ENCODE assay signal across 9 mouse cellular contexts in genomic region chrX:9221206-9221605, GRCm38 (mm10). TPM values are rescaled to one million over a fixed set of nuclear protein-coding genes. Genes with fewer than 3 reads are reported as not detected.
A peak's percentile ranks its signal among the peaks of the same experiment; 100 is the strongest.
DNase-seq lines count a peak whose midpoint lies in the region; ATAC-seq and TF ChIP-seq lines count a peak whose summit lies in the region.
"Had no signal": no experiment of that assay in that cellular context is flagged by ENCODE, and none has a peak within 500 bp of the region (broad histone marks: within the 10 kb centered on the region; RNA-seq: fewer than 3 reads in every experiment).

No protein-coding gene starts in this region.

- H3K4me1 ChIP-seq in heart, embryonic 11.5 days (ENCODE audit: control insufficient read depth, insufficient read depth, low read length), result no peaks in the 10 kb centered on the region
- H3K4me1 ChIP-seq: limb, embryonic 15.5 days had no signal

- H3K36me3 ChIP-seq in heart, embryonic 11.5 days (ENCODE audit: control insufficient read depth, insufficient read depth, low read length), result no peaks in the 10 kb centered on the region
- H3K36me3 ChIP-seq: limb, embryonic 15.5 days had no signal

- H3K27ac ChIP-seq in heart, embryonic 11.5 days (ENCODE audit: low read depth, low read length), result no peak overlapping the region
- H3K27ac ChIP-seq: limb, embryonic 15.5 days had no signal

- no peak overlapping the region for H3K4me2 ChIP-seq in heart, embryonic 11.5 days
- H3K4me2 ChIP-seq: limb, embryonic 15.5 days had no signal

- ATAC-seq in heart, embryonic 11.5 days (replicated peaks; ENCODE audit: insufficient number of reproducible peaks, low FRiP score, low TSS enrichment), result no peak

- 30% methylated on average over 6 of the region's 6 CpGs for WGBS in heart, embryonic 11.5 days (ENCODE audit: insufficient replicate concordance)

- H3K4me3 ChIP-seq in heart, embryonic 11.5 days (ENCODE audit: low read depth, low read length), result no peak overlapping the region
- H3K4me3 ChIP-seq: limb, embryonic 15.5 days had no signal

- no peak overlapping the region for H3K9ac ChIP-seq in heart, embryonic 11.5 days (ENCODE audit: low read depth, low read length)
- H3K9ac ChIP-seq: limb, embryonic 15.5 days had no signal

- peak; percentile 55; the same call in 1 of the 2 replicates for TF ChIP-seq CTCF in brain, embryonic 14.5 days (IDR thresholded peaks at IDR 0.05; ENCODE audit: borderline replicate concordance, extremely low read depth, insufficient read depth, insufficient read length)

- DNase-seq in heart, adult 11 months, result peak; percentile 85
- peak; percentile 55 for DNase-seq in testis, postnatal 10 days (ENCODE audit: low spot score)
- no peak for DNase-seq in testis, postnatal 14 days (ENCODE audit: low spot score)
- DNase-seq in brain, embryonic 14.5 days (ENCODE audit: low read depth), result peak; percentile 65
- DNase-seq in kidney, adult 8-10 months, result peak; percentile 28 to 66
- peak; percentile 72 for DNase-seq in lung, postnatal 36 days
- no peak for DNase-seq in gastrocnemius, adult 8-10 months (ENCODE audit: low spot score in 2 of 2)

- H3K9me3 ChIP-seq in heart, embryonic 11.5 days (replicated peaks; ENCODE audit: control insufficient read depth, low read length), result no peaks in the 10 kb centered on the region
- H3K9me3 ChIP-seq: limb, embryonic 15.5 days had no signal

- no peak for TF ChIP-seq POLR2A in brain, embryonic 14.5 days (IDR thresholded peaks at IDR 0.05; ENCODE audit: borderline replicate concordance, extremely low read depth, insufficient read depth, insufficient read length, poor library complexity, severe bottlenecking)

- no peaks in the 10 kb centered on the region for H3K27me3 ChIP-seq in heart, embryonic 11.5 days (ENCODE audit: control insufficient read depth, insufficient read depth, low read length)
- H3K27me3 ChIP-seq: limb, embryonic 15.5 days had no signal

RNA-seq across cellular contexts. Expression of gene Lancl3, which starts 21.5 kb away (rescaled TPM):
- 0.43 and 0.45 TPM in 2 replicates for polyA plus RNA-seq in heart, embryonic 11.5 days (2014; fragmentation: Nextera tagmentation; extraction: Ambion mirVana)
- polyA plus RNA-seq in brain, embryonic 14.5 days (2012; rRNA removed), result 1.9 and 2.8 TPM in 2 replicates
- total RNA-seq in gastrocnemius, adult 8-10 months (2022), result under 1 TPM; 0.08 to 0.51 (median 0.17) TPM

RNA-seq across cellular contexts. Expression of gene Gm14862, which starts 35.5 kb away (rescaled TPM):
- 0.56 and 0.94 TPM in 2 replicates for polyA plus RNA-seq in heart, embryonic 11.5 days (2014; fragmentation: Nextera tagmentation; extraction: Ambion mirVana)
- not detected in 2 replicates for polyA plus RNA-seq in brain, embryonic 14.5 days (2012; rRNA removed)
- total RNA-seq in gastrocnemius, adult 8-10 months (2022), result not detected
- polyA plus RNA-seq: limb, embryonic 15.5 days had no signal

RNA-seq across cellular contexts. Expression of gene Xk, which starts 51.4 kb away (rescaled TPM):
- polyA plus RNA-seq in heart, embryonic 11.5 days (2014; fragmentation: Nextera tagmentation; extraction: Ambion mirVana), result 8.9 and 10.6 TPM in 2 replicates
- 3.5 and 5.1 TPM in 2 replicates for polyA plus RNA-seq in brain, embryonic 14.5 days (2012; rRNA removed)
- 1 to 10 TPM; 4.2 to 6.5 (median 5.0) TPM for total RNA-seq in gastrocnemius, adult 8-10 months (2022)

Comparison
In these comparisons a context has a peak if more than half of its experiments do, and no peak if none do; other contexts are left out.
1. DNase-seq: peak in heart, adult 11 months (single experiment), testis, postnatal 10 days (single experiment), brain, embryonic 14.5 days (single experiment), kidney, adult 8-10 months (2 of 2) and lung, postnatal 36 days (single experiment); none in testis, postnatal 14 days (single experiment) and gastrocnemius, adult 8-10 months (0 of 2).